In the genomic region with DNA sequence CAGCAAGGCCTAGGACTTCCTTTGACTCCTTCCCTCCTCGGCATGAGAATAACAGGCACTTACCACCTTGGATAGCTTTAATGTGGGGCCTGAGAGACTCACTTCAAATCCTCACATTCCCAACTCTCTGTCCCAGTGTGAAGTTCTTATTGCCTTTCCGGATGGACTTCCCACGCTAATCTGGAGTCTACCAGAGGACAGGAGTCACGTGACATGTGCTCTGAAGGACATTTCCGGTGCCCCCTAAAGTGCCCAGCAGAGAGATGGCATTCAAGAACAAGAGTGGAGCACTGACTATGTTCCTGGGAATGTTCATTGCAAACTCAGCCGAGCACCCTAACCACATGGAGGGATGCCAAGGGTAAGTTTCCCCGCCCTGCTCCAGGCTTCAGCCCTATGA, we compare ENCODE assay signal across 27 mouse cellular contexts.
DNase-seq lines count a peak whose midpoint lies in the region; ATAC-seq and TF ChIP-seq lines count a peak whose summit lies in the region.
"Had no signal": no experiment of that assay in that cellular context is flagged by ENCODE, and none has a peak within 500 bp of the region (broad histone marks: within the 10 kb centered on the region; RNA-seq: fewer than 3 reads in every experiment).

No protein-coding gene starts in this region.

- no peak overlapping the region for H3K4me3 ChIP-seq in midbrain, embryonic 10.5 days
- H3K4me3 ChIP-seq in midbrain, embryonic 13.5 days (replicated peaks): no peak overlapping the region
- H3K4me3 ChIP-seq in C2C12 (ENCODE audit: insufficient read depth, poor library complexity, severe bottlenecking): no peak overlapping the region
- H3K4me3 ChIP-seq: erythroblast, embryonic 14.5 days; forebrain, embryonic 10.5 days; forebrain, embryonic 13.5 days; gastrocnemius, adult 2 months; heart, embryonic 12.5 days; heart, embryonic 15.5 days had no signal

- peak overlapping the region; percentile 69 for H3K27ac ChIP-seq in midbrain, embryonic 10.5 days (replicated peaks)
- H3K27ac ChIP-seq in midbrain, embryonic 13.5 days: no peak overlapping the region
- H3K27ac ChIP-seq: forebrain, embryonic 13.5 days; gastrocnemius, adult 2 months; heart, embryonic 15.5 days; hindbrain, embryonic 14.5 days; hindbrain, postnatal 0 days had no signal

- DNase-seq in midbrain, embryonic 10.5 days (ENCODE audit: low spot score): no peak
- peak; percentile 39 for DNase-seq in fibroblast of lung, adult 2 months (ENCODE audit: low read depth)
- DNase-seq in right cerebral cortex, postnatal 14 days: no peak
- DNase-seq: adrenal gland, postnatal 10 days; adrenal gland, postnatal 36 days; cerebellum, adult 18-20 months; cerebellum, adult 9-10 months; cerebellum, postnatal 14 days; gastrocnemius, adult 2 months; gastrocnemius, postnatal 14 days; heart, adult 18-20 months; heart, postnatal 10 days; heart, postnatal 4 days had no signal

- H3K9ac ChIP-seq in midbrain, embryonic 13.5 days (replicated peaks): no peak overlapping the region
- H3K9ac ChIP-seq: forebrain, embryonic 13.5 days; heart, embryonic 12.5 days; heart, embryonic 15.5 days; hindbrain, embryonic 14.5 days had no signal

- no peak for ATAC-seq in midbrain, embryonic 13.5 days
- no peak for ATAC-seq in frontal cortex, adult (ENCODE audit: low TSS enrichment)
- ATAC-seq: forebrain, embryonic 13.5 days; forebrain, embryonic 16.5 days; hindbrain, postnatal 0 days; inflammation-experienced regulatory T-cells, adult 6 months; Patski had no signal

- H3ac ChIP-seq in C2C12 (ENCODE audit: control insufficient read depth, insufficient read length, low read depth): no peak overlapping the region

- no peak for TF ChIP-seq CTCF in C2C12 (IDR thresholded peaks at IDR 0.05; ENCODE audit: control insufficient read depth, insufficient read depth, insufficient read length)

- H3K9me3 ChIP-seq in midbrain, embryonic 10.5 days (replicated peaks): no peaks in the 10 kb centered on the region
- no peaks in the 10 kb centered on the region for H3K9me3 ChIP-seq in midbrain, embryonic 13.5 days
- H3K9me3 ChIP-seq: forebrain, embryonic 10.5 days; forebrain, embryonic 13.5 days; heart, embryonic 12.5 days; heart, embryonic 15.5 days had no signal

- H3K36me3 ChIP-seq in midbrain, embryonic 10.5 days: no peaks in the 10 kb centered on the region
- H3K36me3 ChIP-seq in midbrain, embryonic 13.5 days: no peaks in the 10 kb centered on the region
- no peaks in the 10 kb centered on the region for H3K36me3 ChIP-seq in C2C12 (ENCODE audit: control insufficient read depth, insufficient read depth)
- H3K36me3 ChIP-seq: forebrain, embryonic 10.5 days; G1E; heart, embryonic 12.5 days; heart, embryonic 15.5 days had no signal

- H3K79me2 ChIP-seq in C2C12 (ENCODE audit: control insufficient read depth, insufficient read depth): no peaks in the 10 kb centered on the region

- H3K27me3 ChIP-seq in midbrain, embryonic 10.5 days (ENCODE audit: low read depth, poor library complexity, severe bottlenecking): no peaks in the 10 kb centered on the region
- H3K27me3 ChIP-seq in midbrain, embryonic 13.5 days: no peaks in the 10 kb centered on the region
- H3K27me3 ChIP-seq in C2C12 (ENCODE audit: control insufficient read depth, insufficient read depth, insufficient read length): no peaks in the 10 kb centered on the region
- H3K27me3 ChIP-seq: forebrain, embryonic 13.5 days; heart, embryonic 15.5 days; Patski had no signal

- H3K4me2 ChIP-seq in midbrain, embryonic 13.5 days (replicated peaks): no peak overlapping the region
- H3K4me2 ChIP-seq: forebrain, embryonic 13.5 days; heart, embryonic 12.5 days; heart, embryonic 15.5 days; hindbrain, embryonic 14.5 days had no signal

- H3K79me3 ChIP-seq in C2C12 (ENCODE audit: low read depth): no peaks in the 10 kb centered on the region

- peaks cover 1% of the 10 kb centered on the region; the same call in 1 of the 2 replicates for H3K4me1 ChIP-seq in midbrain, embryonic 10.5 days
- 0 out of 2 replicates have a peak, but pooled peaks cover 1% of the 10 kb centered on the region for H3K4me1 ChIP-seq in midbrain, embryonic 13.5 days (replicated peaks)

- 83% methylated on average over 7 of the region's 7 CpGs for WGBS in midbrain, embryonic 10.5 days
- WGBS in midbrain, embryonic 13.5 days: 90% methylated on average over 7 of the region's 7 CpGs

TF ChIP-seq in C2C12, 6 proteins besides CTCF, POLR2A, EP300 and RAD21:
- TF ChIP-seq USF1 (IDR thresholded peaks at IDR 0.05; ENCODE audit: low read depth) (peak; percentile 95), MAX (IDR thresholded peaks at IDR 0.05) (peak; percentile 52), MYOD1 (IDR thresholded peaks at IDR 0.05; ENCODE audit: control insufficient read depth, insufficient read length, low read depth) (no peak)
